Mouse (Mus musculus) CH12.LX (cell line): ENCODE data around the gene Osbpl3. TPM values are rescaled to one million over a fixed set of nuclear protein-coding genes. Genes with fewer than 3 reads are reported as not detected.

ENCODE experiments used
- DNase-seq: peaks from one replicate; pipeline ENCODE4 v3.0.0-alpha.2; 2013; ENCODE audit errors: extremely low read depth
- H3K27ac ChIP-seq: 2 replicates; pipeline ENCODE4 v1.5.1; 2012; ENCODE audit warnings: low read depth, mild to moderate bottlenecking, control low read depth, moderate library complexity; ENCODE audit not compliant: insufficient read depth
- H3K27me3 ChIP-seq: replicated peaks from 2 replicates; pipeline ENCODE3; 2012; ENCODE audit warnings: inconsistent platforms
- H3K36me3 ChIP-seq, 2 experiments: replicated peaks in 1 of 2; 2 replicates each; pipeline versions ENCODE3 to v1.6.1; 2012; ENCODE audit warnings: inconsistent platforms in 1 of 2, low read length in 1 of 2, mild to moderate bottlenecking in 1 of 2, mixed read lengths in 1 of 2, moderate library complexity in 1 of 2; ENCODE audit not compliant: control insufficient read depth in 1 of 2, insufficient read depth in 1 of 2
- H3K4me1 ChIP-seq, 2 experiments: 2 replicates each; pipeline ENCODE4 v1.6.1; 2012; ENCODE audit warnings: inconsistent platforms in 1 of 2, moderate library complexity in 1 of 2; ENCODE audit not compliant: insufficient read depth in 2 of 2, control insufficient read depth in 1 of 2
- H3K4me2 ChIP-seq: 2 replicates; pipeline ENCODE4 v1.6.1; 2012; ENCODE audit warnings: low read depth, mild to moderate bottlenecking, control low read depth; ENCODE audit not compliant: poor library complexity, insufficient read depth, severe bottlenecking
- H3K4me3 ChIP-seq, 3 experiments: fragments of 150-350 bp in 1 of 3; sonication (generic) in 1 of 3; replicated peaks in 1 of 3; 2 replicates each; pipeline versions ENCODE3 to v1.5.1; 2011 to 2012; ENCODE audit warnings: low read depth in 2 of 3, low read length in 2 of 3, mild to moderate bottlenecking in 2 of 3, moderate library complexity in 2 of 3, control low read depth in 1 of 3, improper control_type of control experiment in 1 of 3, inconsistent platforms in 1 of 3, mixed read lengths in 1 of 3; ENCODE audit not compliant: poor library complexity in 1 of 3
- H3K79me2 ChIP-seq: replicated peaks from 2 replicates; pipeline ENCODE4 v1.6.1; 2012; ENCODE audit warnings: mild to moderate bottlenecking, moderate library complexity; ENCODE audit not compliant: control insufficient read depth, poor library complexity, insufficient read depth, severe bottlenecking; ENCODE audit errors: extremely low read depth
- H3K9ac ChIP-seq: 2 replicates; pipeline ENCODE4 v1.6.1; 2012; ENCODE audit warnings: low read depth, mild to moderate bottlenecking, control low read depth, moderate library complexity; ENCODE audit not compliant: insufficient read depth
- H3K9me3 ChIP-seq: replicated peaks from 2 replicates; pipeline ENCODE3; 2012; ENCODE audit warnings: low read length, inconsistent platforms, mixed read lengths
- CHD1 ChIP-seq: IDR thresholded peaks from 2 replicates; pipeline ENCODE4 v1.6.1; 2012; ENCODE audit warnings: low read depth, low read length, improper control_type of control experiment, inconsistent platforms
- CHD2 ChIP-seq: IDR thresholded peaks from 2 replicates; pipeline ENCODE4 v1.6.1; 2011; ENCODE audit warnings: low read length, improper control_type of control experiment
- CTCF ChIP-seq, 2 experiments: IDR thresholded peaks in 1 of 2; conservative IDR thresholded peaks in 1 of 2; 2 replicates each; pipeline ENCODE4 v1.5.1; 2011 to 2012; ENCODE audit warnings: low read depth in 2 of 2, low read length in 2 of 2, improper control_type of control experiment in 1 of 2, inconsistent platforms in 1 of 2, mild to moderate bottlenecking in 1 of 2, moderate library complexity in 1 of 2
- E2F4 ChIP-seq: IDR thresholded peaks from 2 replicates; pipeline ENCODE4 v1.6.1; 2011; ENCODE audit warnings: low read depth, low read length, improper control_type of control experiment; ENCODE audit not compliant: insufficient replicate concordance
- ELF1 ChIP-seq: IDR thresholded peaks from 2 replicates; pipeline ENCODE4 v1.6.1; 2014; ENCODE audit warnings: low read depth, mild to moderate bottlenecking, inconsistent platforms, low read length, improper control_type of control experiment
- ETS1 ChIP-seq: conservative IDR thresholded peaks from 2 replicates; pipeline ENCODE4 v1.6.1; 2012; ENCODE audit warnings: low read depth, mild to moderate bottlenecking, inconsistent platforms, low read length, improper control_type of control experiment, moderate library complexity
- GABPA ChIP-seq: IDR thresholded peaks from 2 replicates; pipeline ENCODE4 v1.6.1; 2012; ENCODE audit warnings: low read depth, low read length, improper control_type of control experiment, inconsistent platforms; ENCODE audit not compliant: insufficient replicate concordance
- HCFC1 ChIP-seq: IDR thresholded peaks from 2 replicates; pipeline ENCODE4 v1.6.1; 2012; ENCODE audit warnings: low read depth, mild to moderate bottlenecking, inconsistent platforms, low read length, improper control_type of control experiment
- JUN ChIP-seq: IDR thresholded peaks from 2 replicates; pipeline ENCODE4 v1.6.1; 2011; ENCODE audit warnings: low read depth, mild to moderate bottlenecking, low read length, improper control_type of control experiment, moderate library complexity; ENCODE audit not compliant: insufficient read depth
- JUND ChIP-seq: conservative IDR thresholded peaks from 2 replicates; pipeline ENCODE4 v1.6.1; 2011; ENCODE audit warnings: low read depth, low read length, improper control_type of control experiment
- MAX ChIP-seq: IDR thresholded peaks from 2 replicates; pipeline ENCODE4 v1.6.1; 2011; ENCODE audit warnings: low read length, improper control_type of control experiment
- MAZ ChIP-seq: IDR thresholded peaks from 2 replicates; pipeline ENCODE4 v1.6.1; 2012; ENCODE audit warnings: low read depth, mild to moderate bottlenecking, inconsistent platforms, low read length, improper control_type of control experiment, moderate library complexity
- MEF2A ChIP-seq: IDR thresholded peaks from 2 replicates; pipeline ENCODE4 v1.6.1; 2014; ENCODE audit warnings: low read depth, mild to moderate bottlenecking, inconsistent platforms, low read length, improper control_type of control experiment, borderline replicate concordance
- MXI1 ChIP-seq: IDR thresholded peaks from 2 replicates; pipeline ENCODE4 v1.6.1; 2011; ENCODE audit warnings: mild to moderate bottlenecking, low read depth, low read length, improper control_type of control experiment
- MYC ChIP-seq: IDR thresholded peaks from 2 replicates; pipeline ENCODE4 v1.6.1; 2011; ENCODE audit warnings: low read depth, mild to moderate bottlenecking, improper control_type of control experiment, low read length
- NELFE ChIP-seq: IDR thresholded peaks from 2 replicates; pipeline ENCODE4 v1.6.1; 2011; ENCODE audit warnings: low read depth, low read length, improper control_type of control experiment
- POLR2A ChIP-seq: IDR thresholded peaks from 2 replicates; pipeline ENCODE4 v1.6.1; 2011; ENCODE audit warnings: low read depth, mild to moderate bottlenecking, improper control_type of control experiment, low read length
- POLR2AphosphoS2 ChIP-seq: IDR thresholded peaks from 2 replicates; pipeline ENCODE4 v1.6.1; 2011; ENCODE audit warnings: low read depth, low read length, improper control_type of control experiment
- RAD21 ChIP-seq: IDR thresholded peaks from 2 replicates; pipeline ENCODE4 v1.6.1; 2011; ENCODE audit warnings: low read depth, mild to moderate bottlenecking, low read length, improper control_type of control experiment, moderate library complexity
- RCOR1 ChIP-seq: conservative IDR thresholded peaks from 2 replicates; pipeline ENCODE4 v1.6.1; 2012; ENCODE audit warnings: low read depth, mild to moderate bottlenecking, inconsistent platforms, low read length, improper control_type of control experiment
- TBP ChIP-seq: conservative IDR thresholded peaks from 2 replicates; pipeline ENCODE4 v1.6.1; 2011; ENCODE audit warnings: low read depth, low read length, improper control_type of control experiment
- UBTF ChIP-seq: IDR thresholded peaks from 2 replicates; pipeline ENCODE4 v1.6.1; 2012; ENCODE audit warnings: low read depth, mild to moderate bottlenecking, inconsistent platforms, low read length, improper control_type of control experiment, moderate library complexity
- USF1 ChIP-seq: IDR thresholded peaks from 2 replicates; pipeline ENCODE4 v1.6.1; 2014; ENCODE audit warnings: low read depth, mild to moderate bottlenecking, inconsistent platforms, low read length, improper control_type of control experiment
- ZC3H11A ChIP-seq: IDR thresholded peaks from 2 replicates; pipeline ENCODE4 v1.6.1; 2012; ENCODE audit warnings: low read depth, mild to moderate bottlenecking, inconsistent platforms, low read length, improper control_type of control experiment
- ZMIZ1 ChIP-seq: IDR thresholded peaks from 2 replicates; pipeline ENCODE4 v1.6.1; 2012; ENCODE audit warnings: low read depth, mild to moderate bottlenecking, inconsistent platforms, low read length, improper control_type of control experiment
- ZNF384 ChIP-seq: IDR thresholded peaks from 2 replicates; pipeline ENCODE4 v1.6.1; 2012; ENCODE audit warnings: low read depth, low read length, improper control_type of control experiment, inconsistent platforms
- dilution Hi-C: fragments of 300-500 bp; cut with MboI; formaldehyde crosslinking; loops from 2 replicates; pipeline ENCODE4 v1.14.3; 2020; ENCODE audit warnings: low sequenced_read_pairs; ENCODE audit not compliant: extremely low pct_unique_long_range_greater_than_20kb, extremely low pct_ligation_motif_present
- in situ Hi-C: fragments of 300-500 bp; cut with MboI; formaldehyde crosslinking; loops from 3 replicates; pipeline ENCODE4 v1.14.3; 2019; ENCODE audit warnings: low sequenced_read_pairs, low pct_ligation_motif_present, low pct_unique_long_range_greater_than_20kb, mixed read lengths
- polyA plus RNA-seq: library from polyadenylated mRNA; unstranded; fragments of >175 nt; gene quantifications from 2 replicates; pipeline ENCODE4 v1.2.1, GENCODE M21; 2012; ENCODE audit warnings: low read depth; ENCODE audit not compliant: insufficient read length
- total RNA-seq, 2 experiments: library from RNA; depleted of rRNA; stranded (reverse); fragments of 300-350 nt in 1 of 2; fragments of >200 nt in 1 of 2; gene quantifications; 2 replicates each; pipeline ENCODE4 v1.2.3; 2012 to 2014

The Osbpl3 gene
- total and polyA plus RNA-seq, 3 experiments = 2.2 to 8.1 (median 3.5) TPM

DNA sequence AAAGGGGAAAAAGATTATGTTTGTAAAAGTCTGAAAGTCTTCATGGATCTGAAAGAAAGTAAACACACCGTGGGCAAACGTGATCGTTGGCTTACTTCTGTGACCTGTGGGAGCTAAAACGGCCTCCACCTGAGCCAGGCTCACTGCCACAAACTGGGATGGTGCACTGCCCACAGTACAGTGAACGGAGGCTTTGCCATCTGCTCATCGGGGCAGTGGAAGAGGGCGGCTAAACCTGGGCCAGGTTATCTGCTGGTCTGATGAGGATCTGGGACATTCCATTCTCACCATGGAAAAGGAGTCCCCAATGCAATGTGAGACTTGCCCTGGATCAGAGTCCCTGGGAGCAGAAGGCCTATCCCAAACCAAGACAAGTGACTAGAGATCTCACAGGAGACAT, 89.7 kb downstream of the Osbpl3 start:
- in situ Hi-C loops (no loop called here), dilution Hi-C loops (no loop called here)
- DNase-seq = no peak

DNA sequence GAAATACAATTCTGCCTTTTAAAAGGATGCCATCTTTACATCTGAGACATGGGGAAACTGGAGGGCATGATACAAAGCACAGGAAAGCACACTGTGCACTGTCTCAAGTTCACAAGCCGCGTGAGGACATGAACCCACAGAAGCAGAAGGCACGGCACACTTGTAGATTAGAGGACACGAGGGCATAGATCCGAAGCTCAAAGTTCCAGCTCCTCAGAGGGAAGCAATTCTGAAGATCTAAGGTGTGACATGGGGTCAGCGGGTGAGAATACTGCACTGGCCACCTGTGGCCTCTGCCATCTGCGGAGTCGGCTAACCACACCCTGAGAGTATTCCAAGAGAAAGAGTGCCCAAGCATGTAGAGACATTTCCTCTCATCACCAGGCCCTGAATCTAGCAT, 91.6 kb downstream of the Osbpl3 start:
- TF ChIP-seq CHD1 = no peak
- no peak for TF ChIP-seq MAX
- TF ChIP-seq HCFC1 = no peak
- no peak for TF ChIP-seq MEF2A
- TF ChIP-seq ETS1 = no peak
- no peak for TF ChIP-seq NELFE
- no peak for TF ChIP-seq JUND
- no peak for TF ChIP-seq ZMIZ1
- no peak for TF ChIP-seq ZC3H11A
- TF ChIP-seq MYC = no peak
- no peak for TF ChIP-seq USF1
- TF ChIP-seq JUN = no peak
- TF ChIP-seq GABPA = no peak
- no peak for TF ChIP-seq ELF1
- TF ChIP-seq RAD21 = no peak
- no peak for TF ChIP-seq MXI1
- Histone ChIP-seq H3K9ac (no peak overlapping the region), H3K27me3 (no peaks in the 10 kb centered on the region), H3K36me3 (peaks cover 0 to 9% of the 10 kb centered on the region in 2 experiments), H3K9me3 (no peaks in the 10 kb centered on the region), H3K4me1 (peaks cover 6 to 10% of the 10 kb centered on the region in 2 experiments; a peak in 3 of 4 replicates), H3K4me2 (no peak overlapping the region), H3K27ac (no peak overlapping the region), H3K4me3 (no peak overlapping the region), H3K79me2 (no peaks in the 10 kb centered on the region)
- in situ Hi-C loops (no loop called here), dilution Hi-C loops (no loop called here)
- DNase-seq = no peak

More for the DNA sequence above, 89.7 kb downstream of the Osbpl3 start:
- H3K36me3 ChIP-seq = peaks cover 0 to 9% of the 10 kb centered on the region in 2 experiments
- no peak overlapping the region for H3K4me3 ChIP-seq
- H3K9ac ChIP-seq = no peak overlapping the region
- peaks cover 6 to 10% of the 10 kb centered on the region in 2 experiments; a peak in 3 of 4 replicates for H3K4me1 ChIP-seq
- H3K27me3 ChIP-seq = no peaks in the 10 kb centered on the region
- H3K27ac ChIP-seq = no peak overlapping the region
- TF ChIP-seq UBTF (no peak), E2F4 (no peak), CTCF (conservative IDR thresholded peaks at IDR 0.05 in 1 of 2, IDR thresholded peaks at IDR 0.05 in 1 of 2; ENCODE audit: low read depth in 2 of 2, low read length in 2 of 2) (no peak), RCOR1 (no peak), ZC3H11A (no peak), ZNF384 (no peak), TBP (no peak), MAZ (no peak), POLR2AphosphoS2 (no peak), CHD2 (no peak), POLR2A (no peak), MXI1 (no peak), ETS1 (no peak), USF1 (no peak), MAX (no peak)
- H3K9me3 ChIP-seq = no peaks in the 10 kb centered on the region
- no peak overlapping the region for H3K4me2 ChIP-seq
- H3K79me2 ChIP-seq = no peaks in the 10 kb centered on the region
